Mouse (Mus musculus): ENCODE results near the gene Cd82.

DNA sequence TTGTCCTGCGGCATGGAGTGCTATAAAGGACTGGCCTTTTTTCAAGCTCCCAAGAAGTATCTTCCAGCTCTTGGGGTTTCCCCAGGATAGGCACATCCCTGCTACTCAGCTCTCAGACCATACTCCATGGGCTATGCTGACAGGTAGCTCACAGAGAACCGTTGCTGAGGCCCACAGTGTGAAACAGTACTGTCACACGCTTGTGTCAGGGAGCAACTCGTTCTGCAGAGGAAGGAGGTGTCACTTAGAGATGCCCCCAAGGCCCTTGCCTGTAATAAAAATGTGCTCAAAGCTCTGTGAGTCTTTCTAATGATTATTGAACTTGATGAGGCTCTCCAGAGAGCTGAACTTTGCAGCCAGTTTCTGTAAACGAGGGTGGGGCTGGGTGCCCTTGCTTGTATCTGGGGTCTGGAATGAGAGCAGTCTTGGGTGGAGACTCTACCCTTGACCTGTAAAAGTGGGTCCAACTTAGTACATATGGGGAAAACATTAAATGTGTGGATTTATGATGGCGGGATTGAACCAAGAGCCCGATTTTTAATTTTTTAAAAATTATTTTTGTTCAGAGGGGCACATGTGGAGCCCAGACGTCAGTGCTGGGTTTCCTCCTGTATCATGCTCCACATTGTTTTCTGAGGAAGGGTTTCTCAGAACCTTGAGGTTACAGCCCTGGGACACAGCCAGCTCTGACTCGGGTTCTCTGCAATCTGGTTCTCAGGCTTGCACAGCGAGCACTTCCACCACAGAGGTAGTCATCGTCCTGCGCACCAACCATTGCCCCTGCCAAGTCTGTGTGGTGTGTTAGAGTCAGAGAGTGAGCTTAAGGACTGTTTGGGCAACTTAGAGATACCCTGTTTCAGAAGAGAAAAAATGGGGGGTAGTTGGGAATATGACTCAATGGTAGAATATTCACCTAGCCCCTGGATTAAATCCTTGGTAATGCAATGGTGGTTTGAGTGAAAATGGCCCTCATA lies 47.1 kb upstream of the Cd82 start:
- TF ChIP-seq TAL1 (IDR thresholded peaks at IDR 0.05; ENCODE audit: low read length) (no peak), GATA1 (IDR thresholded peaks at IDR 0.05; ENCODE audit: low read length) (no peak)
